Mouse (Mus musculus) naive thymus-derived CD4-positive, alpha-beta T cell, adult 5 months (primary cell): ENCODE data around the gene Samd4. TPM values are rescaled to one million over a fixed set of nuclear protein-coding genes. Genes with fewer than 3 reads are reported as not detected.

Experiments used
- polyA plus RNA-seq: library from polyadenylated mRNA; unstranded; fragments of 100-300 nt; shearing (Covaris generic); gene quantifications from one replicate; pipeline ENCODE4 v1.2.1, GENCODE M21; 2017

Samd4 gene
- polyA plus RNA-seq, result 0.09 TPM

GRCm38 (mm10) chr14:46882431-46883067 lies at the start of gene Samd4:
Gene Samd4 (plus strand): TSS chr14:46882854.

Other genes with a start within 250 kb of the Samd4 start
- gene Cdkn3, start 122.3 kb upstream of the Samd4 start, polyA plus RNA-seq, result 0.57 TPM
- 39.3 TPM for gene Cnih1, start 94.4 kb upstream of the Samd4 start, polyA plus RNA-seq
- 91.4 TPM for gene Gmfb, start 60.6 kb upstream of the Samd4 start, polyA plus RNA-seq
- 14.9 TPM for gene Cgrrf1, start 50.7 kb upstream of the Samd4 start, polyA plus RNA-seq